Mouse (Mus musculus) cerebellum, adult 2 months (tissue): ENCODE measurements around the gene Lrrk1. TPM values are rescaled to one million over a fixed set of nuclear protein-coding genes. Genes with fewer than 3 reads are reported as not detected.
A peak's percentile ranks its signal among the peaks of the same experiment; 100 is the strongest.

Experiments
- DNase-seq, 2 experiments: peaks; one replicate each; pipeline ENCODE4 v3.0.0; 2021
- H3K27ac ChIP-seq: fragments of 200-500 bp; 2 replicates; pipeline ENCODE4 v1.5.1; 2012; ENCODE audit warnings: low read length, control low read depth, inconsistent platforms; ENCODE audit not compliant: insufficient read depth
- H3K27me3 ChIP-seq: fragments of 200-500 bp; 2 replicates; pipeline ENCODE4 v1.6.1; 2012; ENCODE audit warnings: inconsistent platforms, mild to moderate bottlenecking, low read length, moderate library complexity; ENCODE audit not compliant: control insufficient read depth, insufficient read depth
- H3K4me1 ChIP-seq: fragments of 200-500 bp; 2 replicates; pipeline ENCODE4 v1.6.1; 2011; ENCODE audit warnings: low read length; ENCODE audit not compliant: control insufficient read depth, insufficient read depth
- H3K4me3 ChIP-seq: fragments of 200-500 bp; replicated peaks from 2 replicates; pipeline ENCODE3; 2011; ENCODE audit warnings: mild to moderate bottlenecking, low read depth, low read length, control low read depth; ENCODE audit not compliant: insufficient read depth
- CTCF ChIP-seq: fragments of 200-500 bp; IDR thresholded peaks from 2 replicates; pipeline ENCODE4 v1.5.1; 2011; ENCODE audit warnings: low read depth, mild to moderate bottlenecking, control low read depth, low read length, moderate library complexity, borderline replicate concordance; ENCODE audit not compliant: insufficient read depth
- POLR2A ChIP-seq: fragments of 200-500 bp; IDR thresholded peaks from 2 replicates; pipeline ENCODE4 v1.6.1; 2011; ENCODE audit warnings: low read length, control low read depth, borderline replicate concordance; ENCODE audit not compliant: insufficient read depth
- WGBS: fragments of 180-500 bp; shearing (Covaris S2); methylation state at CpG from one replicate; pipeline ENCODE4 v1.1.7; 2018; 5-methylcytosine and 5-hydroxymethylcytosine counted together
- polyA plus RNA-seq: library from polyadenylated mRNA; depleted of rRNA; stranded (reverse); fragments of >200 nt; gene quantifications from 2 replicates; pipeline ENCODE4 v1.2.3, GENCODE M21; 2012; rRNA removed

Gene Lrrk1
- polyA plus RNA-seq = 2.6 TPM in 2 replicates

GRCm38 (mm10) chr7:66387813-66388521 lies at the start of gene Lrrk1:
Gene Lrrk1, minus strand, starts transcription at chr7:66388350.
- TF ChIP-seq CTCF = no peak
- no peak for TF ChIP-seq POLR2A
- Histone ChIP-seq H3K4me1 (no peaks in the 10 kb centered on the region), H3K27ac (no peak within 1 kb of the TSS; the same call in 1 of the 2 replicates), H3K4me3 (peak within 1 kb of the TSS; percentile 12), H3K27me3 (peaks cover 2% of the 10 kb centered on the region; the same call in 1 of the 2 replicates)
- under 1% methylated on average over 70 of the region's 70 CpGs for WGBS
- DNase-seq = peak in 1 of 2 experiments; percentile 14

GRCm38 (mm10) chr7:66434453-66434935 lies 46.3 kb upstream of the Lrrk1 start:
- WGBS = 39% methylated on average over 10 of the region's 10 CpGs
- TF ChIP-seq POLR2A (no peak), CTCF (peak; percentile 93)
- Histone ChIP-seq H3K27ac (no peak overlapping the region), H3K4me1 (no peaks in the 10 kb centered on the region), H3K27me3 (no peaks in the 10 kb centered on the region), H3K4me3 (no peak overlapping the region)
- peak; percentile 36 to 59 for DNase-seq

GRCm38 (mm10) chr7:66427437-66428161 lies 39.4 kb upstream of the Lrrk1 start, which contains the start of gene Aldh1a3:
Gene Aldh1a3, minus strand, starts transcription at chr7:66427517.
- no peak within 1 kb of the TSS for H3K27ac ChIP-seq
- peaks cover 2% of the 10 kb centered on the region; the same call in 1 of the 2 replicates for H3K27me3 ChIP-seq
- under 1% methylated on average over 56 of the region's 56 CpGs for WGBS
- no peak for DNase-seq
- no peak within 1 kb of the TSS for H3K4me3 ChIP-seq
- no peaks in the 10 kb centered on the region for H3K4me1 ChIP-seq
- no peak for TF ChIP-seq POLR2A
- no peak for TF ChIP-seq CTCF

DNA sequence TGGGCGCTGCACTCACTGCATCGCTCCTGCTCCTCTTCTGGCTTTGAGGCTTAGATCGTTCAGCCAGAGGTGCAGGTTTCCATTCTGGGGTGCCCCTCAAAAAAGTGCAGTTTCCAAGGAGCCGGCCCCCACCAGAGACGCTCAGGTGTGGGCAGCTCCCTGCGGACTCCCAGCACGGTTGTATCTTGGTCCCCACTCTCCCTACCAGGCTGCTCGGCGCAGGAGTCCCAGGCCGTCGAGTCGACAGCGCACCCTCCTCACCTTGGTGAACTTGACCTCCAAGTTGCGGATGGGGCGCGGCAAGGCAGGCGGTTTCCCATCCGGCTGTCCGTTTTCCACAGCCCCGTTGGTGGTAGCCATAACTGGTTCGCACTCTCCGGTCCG lies 38.9 kb upstream of the Lrrk1 start:
- WGBS = 2% methylated on average over 23 of the region's 23 CpGs
- H3K4me3 ChIP-seq = no peak overlapping the region
- peaks cover 2% of the 10 kb centered on the region; the same call in 1 of the 2 replicates for H3K27me3 ChIP-seq
- DNase-seq = no peak
- no peaks in the 10 kb centered on the region for H3K4me1 ChIP-seq
- TF ChIP-seq POLR2A (no peak), CTCF (no peak)
- no peak overlapping the region for H3K27ac ChIP-seq

DNA sequence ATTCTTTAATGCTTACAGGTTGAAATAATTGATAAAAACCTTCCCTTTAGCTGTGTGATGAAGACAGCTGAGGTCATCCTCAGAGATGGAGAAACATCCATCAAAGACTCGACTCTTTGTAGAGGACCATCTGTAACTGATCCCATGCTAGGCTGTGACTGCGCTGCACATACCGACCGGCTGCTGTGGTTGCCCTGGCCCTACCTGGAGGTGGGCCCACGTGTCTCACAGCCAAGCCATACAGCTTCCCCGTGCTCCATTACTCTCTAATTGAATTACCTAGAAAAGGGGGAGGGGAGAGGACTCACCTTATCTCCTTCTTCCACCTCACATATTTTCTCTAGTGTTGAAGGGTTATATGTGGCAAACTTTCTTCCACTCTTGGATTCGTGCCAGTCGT lies 33.8 kb upstream of the Lrrk1 start:
- TF ChIP-seq CTCF = no peak
- Histone ChIP-seq H3K4me1 (no peaks in the 10 kb centered on the region), H3K27ac (no peak overlapping the region), H3K27me3 (peaks cover 2% of the 10 kb centered on the region; the same call in 1 of the 2 replicates), H3K4me3 (no peak overlapping the region)
- no peak for DNase-seq
- 48% methylated on average over 8 of the region's 8 CpGs for WGBS

GRCm38 (mm10) chr7:66418981-66419380 lies 30.8 kb upstream of the Lrrk1 start:
- Histone ChIP-seq H3K4me1 (no peaks in the 10 kb centered on the region), H3K4me3 (no peak overlapping the region), H3K27me3 (no peaks in the 10 kb centered on the region), H3K27ac (no peak overlapping the region)
- TF ChIP-seq CTCF = no peak
- no peak for TF ChIP-seq POLR2A
- WGBS = 41% methylated on average over 12 of the region's 12 CpGs
- DNase-seq = no peak

DNA sequence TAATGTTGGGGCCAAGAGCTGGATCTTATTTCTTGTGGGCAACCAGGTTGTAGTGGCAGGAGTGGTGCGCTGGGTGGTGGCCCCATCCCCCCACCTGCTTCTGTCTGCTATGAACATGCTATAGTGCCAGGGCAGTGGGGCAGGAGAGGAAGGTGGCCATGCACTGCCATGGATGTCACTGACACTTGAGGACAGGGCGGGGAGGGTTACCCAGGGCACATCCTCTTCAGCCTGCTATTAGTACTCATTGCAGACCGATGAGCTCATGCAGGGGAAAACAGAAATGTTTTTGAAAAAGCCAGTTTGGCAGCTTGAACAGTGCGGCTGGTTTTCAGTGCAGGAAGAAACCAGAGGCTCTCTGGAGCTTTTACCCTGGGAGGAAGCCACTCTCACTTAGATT lies 28.7 kb upstream of the Lrrk1 start:
- TF ChIP-seq CTCF (no peak), POLR2A (no peak)

DNA sequence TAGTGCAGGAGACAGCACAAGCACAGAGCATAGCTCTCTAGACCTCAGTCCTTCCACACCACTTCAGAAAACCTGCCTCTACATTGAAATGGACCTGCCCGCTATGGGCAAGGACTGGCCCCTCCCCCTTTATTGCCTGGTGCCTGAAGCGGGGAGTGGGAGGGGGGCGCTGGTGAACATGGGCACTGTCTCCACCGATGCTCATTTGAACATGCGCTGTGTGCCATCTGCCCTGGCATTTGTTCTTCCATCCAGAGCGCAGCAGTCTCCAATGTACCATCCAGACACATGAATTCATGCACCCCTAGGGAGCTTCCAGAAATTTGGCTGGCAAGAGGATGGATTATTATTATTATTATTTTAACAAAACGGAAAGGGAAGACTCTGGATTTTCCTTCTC lies 24.9 kb upstream of the Lrrk1 start:
- H3K27me3 ChIP-seq = no peaks in the 10 kb centered on the region
- peaks cover 2% of the 10 kb centered on the region; the same call in 1 of the 2 replicates for H3K4me1 ChIP-seq
- DNase-seq = no peak
- 13% methylated on average over 7 of the region's 7 CpGs for WGBS
- no peak overlapping the region for H3K4me3 ChIP-seq
- H3K27ac ChIP-seq = no peak overlapping the region
- TF ChIP-seq POLR2A = no peak
- TF ChIP-seq CTCF = no peak

More for the DNA sequence above, 28.7 kb upstream of the Lrrk1 start:
- WGBS = 88% methylated on average over 4 of the region's 4 CpGs
- H3K27ac ChIP-seq = no peak overlapping the region
- no peaks in the 10 kb centered on the region for H3K27me3 ChIP-seq
- no peak overlapping the region for H3K4me3 ChIP-seq
- no peak for DNase-seq
- peaks cover 2% of the 10 kb centered on the region; the same call in 1 of the 2 replicates for H3K4me1 ChIP-seq
